Mouse (Mus musculus) forebrain, embryonic 14.5 days (tissue): ENCODE data around the gene Lck. TPM values are rescaled to one million over a fixed set of nuclear protein-coding genes. Genes with fewer than 3 reads are reported as not detected.
"Not testable (repeated sequence)": the region's sequence is repeated elsewhere in the genome, so short reads cannot be mapped to it uniquely, and the experiment has no call there.

Source experiments
- ATAC-seq: fragments of 200-750 bp; cut with Nextera tagmentation; 2 replicates; pipeline ENCODE4 v1.8.0; 2017; ENCODE audit warnings: mild to moderate bottlenecking, moderate library complexity
- DNase-seq: peaks from one replicate; pipeline ENCODE4 v3.0.0-alpha.2; 2015; ENCODE audit warnings: low spot score
- H3K27ac ChIP-seq: fragments of 300-500 bp; sonication (generic); 2 replicates; pipeline ENCODE4 v1.5.1; 2014; ENCODE audit warnings: low read depth, mild to moderate bottlenecking, control low read depth, low read length, moderate library complexity
- H3K27me3 ChIP-seq: fragments of 300-500 bp; sonication (generic); replicated peaks from 2 replicates; pipeline ENCODE4 v1.6.1; 2014; ENCODE audit warnings: low read length, control low read depth, mixed read lengths; ENCODE audit not compliant: control insufficient read depth, insufficient read depth
- H3K36me3 ChIP-seq: fragments of 300-500 bp; sonication (generic); 2 replicates; pipeline ENCODE4 v1.6.1; 2014; ENCODE audit warnings: low read length, control low read depth; ENCODE audit not compliant: control insufficient read depth, insufficient read depth
- H3K4me1 ChIP-seq: fragments of 300-500 bp; sonication (generic); 2 replicates; pipeline ENCODE4 v1.6.1; 2014; ENCODE audit warnings: antibody characterized with exemption, low read length, control low read depth; ENCODE audit not compliant: control insufficient read depth, insufficient read depth
- H3K4me2 ChIP-seq: fragments of 300-500 bp; sonication (generic); 2 replicates; pipeline ENCODE4 v1.6.1; 2014; ENCODE audit warnings: mild to moderate bottlenecking, control low read depth, low read length
- H3K4me3 ChIP-seq: fragments of 300-500 bp; sonication (generic); 2 replicates; pipeline ENCODE4 v1.5.1; 2014; ENCODE audit warnings: low read depth, low read length, control low read depth
- H3K9ac ChIP-seq: fragments of 300-500 bp; sonication (generic); 2 replicates; pipeline ENCODE4 v1.6.1; 2014; ENCODE audit warnings: mild to moderate bottlenecking, low read length, control low read depth, moderate library complexity
- H3K9me3 ChIP-seq: fragments of 300-500 bp; sonication (generic); replicated peaks from 2 replicates; pipeline ENCODE4 v1.6.1; 2016; ENCODE audit warnings: low read length, control low read depth, mixed read lengths; ENCODE audit not compliant: control insufficient read depth
- WGBS: fragments of 180-500 bp; shearing (Covaris S2); extraction: QIAGEN DNeasy Blood & Tissue Kit; methylation state at CpG from one replicate; pipeline ENCODE4 v1.1.7; 2014; 5-methylcytosine and 5-hydroxymethylcytosine counted together
- polyA plus RNA-seq: library from polyadenylated mRNA; unstranded; fragments of >200 nt; fragmentation: Nextera tagmentation; extraction: Ambion mirVana; gene quantifications from 2 replicates; pipeline ENCODE4 v1.2.1, GENCODE M21; 2014

Lck gene
- polyA plus RNA-seq, 1 experiment from 2014 or later = 8.2 TPM

GRCm38 (mm10) chr4:129528901-129529300 is 44.5 kb downstream of the Lck start:
- H3K4me2 ChIP-seq, DNase-seq, ATAC-seq, H3K27me3 ChIP-seq, H3K9ac ChIP-seq, H3K9me3 ChIP-seq, H3K4me3 ChIP-seq, H3K4me1 ChIP-seq, H3K27ac ChIP-seq: not testable (repeated sequence)
- WGBS = 100% methylated on average over 5 of the region's 6 CpGs
- H3K36me3 ChIP-seq = peaks cover 88% of the 10 kb centered on the region

GRCm38 (mm10) chr4:129525889-129526288 is 47.6 kb downstream of the Lck start:
- no peak overlapping the region for H3K4me3 ChIP-seq
- no peak overlapping the region for H3K9ac ChIP-seq
- WGBS = 86% methylated on average over 3 of the region's 3 CpGs
- no peaks in the 10 kb centered on the region for H3K27me3 ChIP-seq
- H3K9me3 ChIP-seq = no peaks in the 10 kb centered on the region
- H3K27ac ChIP-seq = no peak overlapping the region
- peaks cover 91% of the 10 kb centered on the region for H3K36me3 ChIP-seq
- H3K4me2 ChIP-seq = no peak overlapping the region
- DNase-seq = no peak
- H3K4me1 ChIP-seq = no peaks in the 10 kb centered on the region
- no peak for ATAC-seq

- no peak overlapping the region for H3K9ac ChIP-seq
- ATAC-seq (no peak), DNase-seq (no peak)
- no peaks in the 10 kb centered on the region for H3K9me3 ChIP-seq
- H3K4me2 ChIP-seq = no peak overlapping the region
- no peaks in the 10 kb centered on the region for H3K27me3 ChIP-seq
- no peaks in the 10 kb centered on the region for H3K4me1 ChIP-seq
- H3K36me3 ChIP-seq = peaks cover 89% of the 10 kb centered on the region
- H3K27ac ChIP-seq = no peak overlapping the region
- 92% methylated on average over 5 of the region's 5 CpGs for WGBS
- H3K4me3 ChIP-seq = no peak overlapping the region
These were observed 48.1 kb downstream of the Lck start for GRCm38 (mm10) chr4:129525338-129525737.

- no peak overlapping the region for H3K4me2 ChIP-seq
- no peak overlapping the region for H3K4me3 ChIP-seq
- H3K27me3 ChIP-seq = no peaks in the 10 kb centered on the region
- H3K4me1 ChIP-seq = 0 out of 2 replicates have a peak, but pooled peaks cover 2% of the 10 kb centered on the region
- no peak for ATAC-seq
- no peak overlapping the region for H3K27ac ChIP-seq
- H3K36me3 ChIP-seq = peaks cover 78% of the 10 kb centered on the region
- no peak for DNase-seq
- H3K9ac ChIP-seq = no peak overlapping the region
- 92% methylated on average over 8 of the region's 8 CpGs for WGBS
- H3K9me3 ChIP-seq = no peaks in the 10 kb centered on the region
These were observed 54.9 kb downstream of the Lck start for GRCm38 (mm10) chr4:129518519-129518918.

GRCm38 (mm10) chr4:129516925-129517324 is 56.5 kb downstream of the Lck start:
- Histone ChIP-seq H3K36me3 (peaks cover 62% of the 10 kb centered on the region), H3K4me1 (0 out of 2 replicates have a peak, but pooled peaks cover 2% of the 10 kb centered on the region), H3K27ac (no peak overlapping the region), H3K4me3 (no peak overlapping the region), H3K4me2 (no peak overlapping the region), H3K9ac (no peak overlapping the region), H3K27me3 (no peaks in the 10 kb centered on the region), H3K9me3 (no peaks in the 10 kb centered on the region)
- ATAC-seq (no peak), DNase-seq (no peak)
- 45% methylated on average over 2 of the region's 2 CpGs for WGBS

- no peaks in the 10 kb centered on the region for H3K27me3 ChIP-seq
- WGBS = under 1% methylated on average over 28 of the region's 35 CpGs
- H3K36me3 ChIP-seq = peaks cover 44% of the 10 kb centered on the region
- peak overlapping the region; percentile 98 for H3K27ac ChIP-seq
- peak; percentile 74 for DNase-seq
- H3K9me3 ChIP-seq = no peaks in the 10 kb centered on the region
- peak overlapping the region; percentile 100 for H3K4me3 ChIP-seq
- H3K4me1 ChIP-seq = peaks cover 8% of the 10 kb centered on the region; the same call in 1 of the 2 replicates
- ATAC-seq = peak; percentile 65
- H3K9ac ChIP-seq = peak overlapping the region; percentile 100
- H3K4me2 ChIP-seq = peak overlapping the region; percentile 72
These were observed 59.0 kb downstream of the Lck start for GRCm38 (mm10) chr4:129514300-129514898.

GRCm38 (mm10) chr4:129513891-129514290 is 59.5 kb downstream of the Lck start:
- Histone ChIP-seq H3K4me2 (peak overlapping the region; percentile 72), H3K4me1 (peaks cover 12% of the 10 kb centered on the region; the same call in 1 of the 2 replicates), H3K27me3 (no peaks in the 10 kb centered on the region), H3K36me3 (peaks cover 41% of the 10 kb centered on the region), H3K9ac (peak overlapping the region; percentile 100), H3K27ac (peak overlapping the region; percentile 98), H3K9me3 (no peaks in the 10 kb centered on the region), H3K4me3 (peak overlapping the region; percentile 100)
- DNase-seq = peak; percentile 39
- WGBS = 0% methylated on average over 12 of the region's 57 CpGs
- ATAC-seq = peak; percentile 52

- WGBS = 5% methylated on average over 46 of the region's 47 CpGs
- H3K4me3 ChIP-seq = peak within 1 kb of the TSS; percentile 100
- peak within 1 kb of the TSS; percentile 100 for H3K9ac ChIP-seq
- ATAC-seq = peak; percentile 90
- DNase-seq = peak; percentile 94
- H3K27ac ChIP-seq = peak within 1 kb of the TSS; percentile 98
- H3K4me1 ChIP-seq = peaks cover 12% of the 10 kb centered on the region; the same call in 1 of the 2 replicates
- peak within 1 kb of the TSS; percentile 72 for H3K4me2 ChIP-seq
- peaks cover 35% of the 10 kb centered on the region for H3K36me3 ChIP-seq
- H3K27me3 ChIP-seq = no peaks in the 10 kb centered on the region
- H3K9me3 ChIP-seq = no peaks in the 10 kb centered on the region
These were observed 60.2 kb downstream of the Lck start, which contains the start of gene Marcksl1 for GRCm38 (mm10) chr4:129513086-129513767. Marcksl1 (plus strand) TSS chr4:129513581.
